Mouse (Mus musculus): ENCODE measurements around the gene Dok5.

The Dok5 gene

GRCm38 (mm10) chr2:170863201-170863600 lies 131.6 kb downstream of the Dok5 start:
- no peak for DNase-seq (ENCODE audit: low spot score)

DNA sequence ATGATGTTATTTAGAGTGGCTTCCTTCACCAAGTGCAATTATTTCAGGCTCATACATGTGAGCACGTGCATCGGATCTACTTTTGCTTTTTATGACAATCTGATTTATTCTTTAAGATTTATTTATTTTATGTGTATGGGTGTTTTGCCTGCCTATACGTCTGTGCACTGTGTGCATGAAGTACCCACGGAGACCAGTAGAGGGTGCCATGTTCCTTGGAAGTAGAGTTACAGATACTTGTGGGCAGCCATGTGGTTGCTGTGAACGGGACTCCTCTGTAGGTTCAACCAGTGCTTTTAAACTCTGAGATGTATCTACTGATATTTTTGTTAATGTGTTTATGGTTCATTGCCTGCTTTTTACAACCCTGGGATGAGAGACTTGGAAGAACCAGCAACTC lies 132.4 kb downstream of the Dok5 start:
- DNase-seq (ENCODE audit: low spot score): no peak

GRCm38 (mm10) chr2:170864820-170865219 lies 133.2 kb downstream of the Dok5 start:
- DNase-seq (ENCODE audit: low spot score): no peak

GRCm38 (mm10) chr2:170870566-170870965 lies 139.0 kb downstream of the Dok5 start:
- no peak for DNase-seq (ENCODE audit: low spot score)

DNA sequence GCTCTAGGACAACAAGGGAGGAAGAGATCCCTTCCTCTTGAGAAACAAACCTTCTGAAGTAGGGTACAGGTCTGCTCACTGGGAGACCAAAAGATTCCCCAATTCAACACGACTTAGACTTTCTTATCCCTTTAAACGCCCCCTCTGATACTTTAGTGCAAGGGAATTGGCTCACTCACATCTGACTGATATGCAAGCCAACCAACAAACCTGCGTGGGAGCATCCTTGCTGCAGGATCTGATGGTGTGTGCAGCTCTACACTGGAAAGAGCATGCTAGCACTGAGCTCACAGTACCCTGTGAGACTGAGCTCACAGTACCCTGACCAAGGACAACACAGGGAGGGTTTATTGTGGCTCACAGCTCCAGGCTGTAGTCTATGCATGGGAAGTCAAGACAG lies 139.9 kb downstream of the Dok5 start:
- no peak for DNase-seq (ENCODE audit: low spot score)

DNA sequence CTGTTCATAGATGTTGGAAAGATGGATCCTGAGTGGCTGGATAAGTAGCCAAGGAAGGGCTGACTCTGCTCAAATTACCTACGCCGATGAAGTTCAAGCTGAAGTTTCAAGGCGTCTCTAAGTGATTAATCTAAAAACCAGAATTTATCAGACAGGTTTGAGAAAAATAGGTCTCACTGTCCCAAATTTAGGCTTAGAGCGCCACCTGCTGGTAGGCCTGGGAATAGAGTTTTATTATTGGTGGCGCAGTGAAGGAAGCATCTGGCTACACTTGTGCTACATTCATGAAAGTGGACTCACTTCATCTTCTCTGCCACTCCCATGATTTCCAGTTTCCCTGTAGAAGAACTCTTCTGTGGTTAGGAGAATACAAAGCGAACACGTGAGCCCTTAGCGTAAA lies 141.8 kb downstream of the Dok5 start:
- no peak for DNase-seq (ENCODE audit: low spot score)

GRCm38 (mm10) chr2:170877515-170877914 lies 145.9 kb downstream of the Dok5 start:
- DNase-seq (ENCODE audit: low spot score): no peak

DNA sequence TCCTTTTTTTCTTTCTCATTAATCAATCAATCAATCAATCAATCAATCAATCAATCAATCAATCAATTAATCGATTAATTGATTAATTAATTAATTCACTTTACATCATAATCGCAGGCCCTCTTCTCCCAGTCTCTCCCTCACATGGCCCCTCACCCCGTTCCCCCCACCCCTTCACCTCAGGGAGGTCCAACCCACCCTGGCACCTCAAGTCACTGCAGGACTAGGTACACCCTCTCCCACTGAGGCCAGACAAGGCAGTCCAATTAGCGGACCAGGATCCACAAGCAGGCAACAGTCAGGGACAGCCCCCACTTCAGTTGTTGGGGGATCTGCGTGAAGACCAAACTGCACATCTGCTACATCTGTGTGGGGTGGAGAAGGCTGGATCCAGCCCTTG lies 146.3 kb downstream of the Dok5 start:
- DNase-seq (ENCODE audit: low spot score): no peak

DNA sequence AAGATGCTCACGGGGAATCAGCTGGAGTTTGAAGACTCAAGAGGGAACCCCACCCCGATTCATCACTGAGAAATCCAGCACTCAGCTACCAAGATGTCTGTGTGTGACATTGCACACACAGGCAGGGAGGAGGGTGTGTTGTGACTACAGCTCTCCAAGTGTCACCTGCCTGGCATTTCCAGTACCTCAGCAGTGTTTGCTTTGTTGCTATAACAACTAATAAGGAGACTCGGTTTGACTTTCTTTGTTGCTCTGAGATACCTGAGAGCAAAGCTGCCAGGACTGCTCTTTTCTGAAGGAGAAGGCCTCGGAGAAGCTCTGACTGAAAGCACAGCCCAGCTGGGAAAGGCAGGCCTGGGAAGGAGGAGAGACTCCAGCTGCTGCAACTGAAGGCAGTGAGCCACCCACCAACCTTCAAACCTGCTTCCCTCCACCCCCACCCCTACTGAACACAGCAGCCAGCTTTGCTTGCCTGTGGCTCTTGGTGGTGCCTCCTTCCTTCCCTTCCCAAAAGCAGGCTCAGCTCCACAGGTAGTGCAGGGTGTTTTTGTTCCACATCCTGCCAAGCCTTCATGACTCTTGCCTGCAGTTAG lies 152.7 kb downstream of the Dok5 start:
- DNase-seq (ENCODE audit: low spot score): no peak

DNA sequence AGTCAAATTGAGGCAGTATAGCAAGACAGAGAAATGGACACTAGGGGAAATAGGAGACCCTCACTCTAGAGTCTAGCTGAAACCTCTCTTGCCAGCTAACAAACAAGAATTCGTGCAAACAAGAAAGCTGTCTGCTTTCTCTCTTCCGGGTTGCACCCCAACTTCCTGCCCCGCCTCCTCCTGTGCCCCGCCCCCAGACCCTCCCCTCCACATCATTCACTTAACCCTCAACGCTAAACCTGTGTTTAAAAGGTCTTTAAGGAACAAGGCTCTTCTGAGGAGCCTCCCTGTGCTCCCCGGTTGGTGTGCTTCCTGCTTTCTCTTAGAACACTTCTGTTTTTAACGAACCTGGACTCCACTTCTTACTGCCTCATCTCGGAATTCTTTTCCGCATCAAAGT lies 156.4 kb downstream of the Dok5 start:
- no peak for DNase-seq (ENCODE audit: low spot score)

DNA sequence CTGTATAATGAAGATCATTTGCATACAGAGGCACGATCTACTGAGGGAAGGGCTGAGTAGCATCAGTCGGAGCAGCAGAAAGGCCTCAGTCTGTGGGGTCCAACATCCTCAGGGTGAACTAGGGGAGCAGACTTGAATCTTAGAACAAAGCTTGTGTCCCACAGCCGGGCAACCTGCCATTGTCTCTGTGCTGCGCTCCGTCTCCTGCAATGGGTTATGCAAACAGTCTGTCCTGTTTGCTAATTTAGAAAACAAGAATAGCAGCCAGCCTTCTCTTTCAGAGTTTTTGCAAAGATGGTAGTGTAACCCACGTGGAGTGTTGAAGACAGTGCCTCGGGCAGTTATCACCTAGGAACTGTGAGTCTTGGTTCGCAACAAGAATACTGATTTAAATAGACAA lies 163.5 kb downstream of the Dok5 start:
- DNase-seq (ENCODE audit: low spot score): no peak

GRCm38 (mm10) chr2:170902204-170903028 lies 170.8 kb downstream of the Dok5 start:
- DNase-seq (ENCODE audit: low spot score): no peak

- no peak for DNase-seq (ENCODE audit: low spot score)
Measured at GRCm38 (mm10) chr2:170903029-170903306, 171.4 kb downstream of the Dok5 start.

DNA sequence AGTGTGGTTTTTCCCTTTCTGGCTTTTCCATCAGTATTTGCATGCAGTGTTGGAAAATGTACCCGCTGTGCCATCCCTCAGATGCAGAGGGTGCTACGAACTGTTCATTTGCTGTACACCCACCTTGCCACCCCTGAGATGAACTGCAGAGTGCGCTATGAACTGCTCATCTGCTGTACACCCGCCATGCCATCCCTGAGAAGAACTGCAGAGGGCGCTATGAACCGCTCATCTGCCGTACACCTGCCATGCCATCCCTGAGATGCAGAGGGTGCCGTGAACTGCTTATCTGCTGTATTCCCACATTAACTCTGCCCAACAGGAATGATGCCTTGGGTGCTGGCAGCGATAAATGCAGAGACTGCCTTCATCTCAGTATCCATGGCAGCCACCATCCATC lies 171.8 kb downstream of the Dok5 start:
- DNase-seq (ENCODE audit: low spot score): no peak

- DNase-seq (ENCODE audit: low spot score): no peak
Measured at GRCm38 (mm10) chr2:170912589-170913223, 181.1 kb downstream of the Dok5 start.

DNA sequence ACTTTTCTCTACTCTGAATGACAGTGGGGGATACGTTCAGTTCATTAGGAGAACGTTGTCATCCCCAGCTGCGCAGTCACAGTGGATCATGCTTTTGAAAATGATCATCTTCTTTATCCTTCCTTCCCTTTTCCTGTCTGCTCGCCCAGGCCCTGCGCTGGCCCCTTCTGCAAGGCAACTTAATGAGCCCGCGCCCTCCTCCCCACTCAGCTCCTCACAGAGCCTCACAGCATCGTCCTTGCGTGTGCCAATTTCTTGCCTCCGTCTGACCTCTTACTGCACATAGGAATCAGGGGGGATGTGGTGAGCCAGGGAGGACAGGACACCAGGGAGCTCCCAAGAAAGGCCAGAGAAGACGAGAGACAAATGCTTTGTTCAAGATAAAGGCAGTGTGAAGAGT lies 182.3 kb downstream of the Dok5 start:
- no peak for DNase-seq (ENCODE audit: low spot score)

DNA sequence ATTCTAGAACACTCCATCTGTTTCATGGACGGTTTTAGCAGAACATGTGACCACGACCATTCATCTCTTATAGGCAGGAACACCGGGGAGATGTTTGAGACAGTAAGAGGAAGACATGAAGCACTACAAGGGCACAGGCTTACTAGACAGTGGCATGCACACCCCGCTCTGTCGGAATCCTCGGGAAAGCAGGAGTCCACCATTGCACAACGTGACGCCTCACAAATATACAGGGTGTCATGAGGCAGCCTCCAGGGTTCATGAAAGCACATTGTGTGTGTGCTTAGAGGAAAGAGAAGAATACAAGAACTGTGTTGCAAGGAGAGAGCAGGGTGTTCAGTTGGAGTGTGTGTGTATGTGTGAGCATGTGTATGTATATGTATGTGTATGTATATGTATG lies 184.0 kb downstream of the Dok5 start:
- no peak for DNase-seq (ENCODE audit: low spot score)

- no peak for DNase-seq (ENCODE audit: low spot score)
Measured at GRCm38 (mm10) chr2:170922260-170922659, 190.7 kb downstream of the Dok5 start.

DNA sequence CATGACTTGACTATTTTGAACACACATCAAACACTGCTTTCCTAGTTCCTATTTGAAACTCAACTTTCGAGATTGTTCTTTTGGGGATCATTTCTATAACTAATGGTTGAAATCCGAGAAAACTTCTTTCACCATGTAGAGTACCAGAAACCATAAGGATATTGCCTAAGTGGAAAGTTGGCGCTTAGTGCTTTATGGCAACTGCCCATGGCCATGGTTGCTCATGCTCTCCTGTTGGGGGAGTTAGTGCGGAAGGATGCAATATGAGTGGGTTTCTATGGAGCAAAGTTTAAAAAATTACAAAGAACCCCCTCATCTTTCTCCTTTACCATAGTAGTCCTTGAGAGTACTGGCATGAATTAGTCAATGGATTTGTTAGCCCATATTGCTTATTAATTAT lies 192.5 kb downstream of the Dok5 start:
- no peak for DNase-seq (ENCODE audit: low spot score)

DNA sequence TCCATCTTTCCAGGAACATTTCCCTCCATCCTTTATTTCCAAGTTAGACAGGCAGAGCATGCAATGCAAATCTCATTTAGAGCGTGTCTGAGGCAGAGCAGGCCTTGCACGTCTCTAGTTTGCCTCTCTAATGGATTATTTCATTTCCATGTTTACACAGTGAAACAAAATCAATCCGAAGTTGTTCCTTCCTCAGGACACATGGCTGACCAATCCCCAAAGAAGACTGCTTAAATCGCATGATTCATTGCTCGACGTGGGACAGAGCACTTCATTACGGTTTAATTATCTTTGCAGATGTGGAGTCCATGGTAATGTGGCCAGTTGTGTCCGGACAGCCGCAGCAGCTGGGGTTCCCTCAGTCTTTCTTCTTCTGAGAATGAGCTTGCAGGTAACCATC lies 194.6 kb downstream of the Dok5 start:
- DNase-seq (ENCODE audit: low spot score): no peak
